Mouse (Mus musculus): ENCODE measurements around the gene Rpl22l1.

GRCm38 (mm10) chr3:28781422-28781821 is 23.8 kb upstream of the Rpl22l1 start:
- TF ChIP-seq POLR2A (IDR thresholded peaks at IDR 0.05; ENCODE audit: low read depth, low read length) (no peak), CTCF (IDR thresholded peaks at IDR 0.05; ENCODE audit: extremely low read depth, insufficient read length, insufficient replicate concordance, low read depth, low read length) (no peak)

Measured in small intestine, adult 2 months (tissue).